Comparison of ENCODE assay signal across 17 mouse cellular contexts in the genomic region with DNA sequence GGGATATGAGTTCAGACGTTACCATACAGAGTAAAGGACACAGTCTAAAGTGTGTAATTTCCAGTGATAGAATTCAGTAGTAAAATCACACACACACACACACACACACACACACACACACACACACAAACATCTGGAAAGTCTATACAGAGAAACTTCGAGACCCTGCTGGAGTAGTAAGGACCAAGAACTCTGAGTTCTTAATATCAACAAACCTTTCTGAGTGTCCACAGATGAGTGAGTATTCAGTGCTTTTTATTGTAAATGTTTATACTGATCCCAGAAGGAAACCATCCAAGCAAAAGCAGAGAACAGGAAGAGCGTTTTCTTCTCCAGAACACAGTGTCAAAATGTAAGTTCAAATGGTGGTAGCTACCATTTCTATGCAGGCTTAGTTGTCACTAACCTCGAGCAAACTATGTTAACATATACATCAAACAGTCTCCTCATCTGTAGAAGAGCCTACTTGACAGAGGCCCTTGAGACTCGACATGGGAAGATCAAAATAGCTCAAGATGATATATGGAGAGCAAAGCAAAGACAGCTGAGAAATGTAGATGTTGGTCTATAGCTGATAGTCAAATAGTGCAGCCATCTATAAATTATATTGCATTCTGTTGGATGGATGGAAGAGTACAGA.
"Had no signal": no experiment of that assay in that cellular context is flagged by ENCODE, and none has a peak within 500 bp of the region (broad histone marks: within the 10 kb centered on the region; RNA-seq: fewer than 3 reads in every experiment).

No protein-coding gene starts in this region.

- H3K4me3 ChIP-seq: hindbrain, embryonic 15.5 days; kidney, embryonic 15.5 days; limb, embryonic 12.5 days; limb, embryonic 15.5 days; midbrain, embryonic 13.5 days had no signal

- H3K9ac ChIP-seq: hindbrain, embryonic 15.5 days; kidney, embryonic 15.5 days; limb, embryonic 12.5 days; limb, embryonic 15.5 days; liver, embryonic 14.5 days; liver, postnatal 0 days; midbrain, embryonic 13.5 days had no signal

- H3K4me2 ChIP-seq: hindbrain, embryonic 15.5 days; kidney, embryonic 15.5 days; limb, embryonic 12.5 days; limb, embryonic 15.5 days; liver, embryonic 11.5 days; midbrain, embryonic 13.5 days had no signal

- ATAC-seq: liver, postnatal 0 days; midbrain, embryonic 13.5 days; midbrain, embryonic 16.5 days had no signal

- H3K9me3 ChIP-seq: hindbrain, embryonic 15.5 days; kidney, embryonic 15.5 days; limb, embryonic 12.5 days; limb, embryonic 15.5 days; midbrain, embryonic 13.5 days had no signal

- H3K4me1 ChIP-seq: kidney, embryonic 15.5 days; limb, embryonic 12.5 days had no signal

- H3K36me3 ChIP-seq: hindbrain, embryonic 15.5 days; kidney, embryonic 15.5 days; limb, embryonic 12.5 days; limb, embryonic 15.5 days; midbrain, embryonic 13.5 days had no signal

- H3K27ac ChIP-seq: hindbrain, embryonic 15.5 days; kidney, embryonic 15.5 days; limb, embryonic 12.5 days; limb, embryonic 15.5 days; liver, embryonic 14.5 days; macrophage; midbrain, embryonic 13.5 days had no signal

- H3K27me3 ChIP-seq: hindbrain, embryonic 15.5 days; kidney, embryonic 15.5 days; limb, embryonic 12.5 days; limb, embryonic 15.5 days; midbrain, embryonic 13.5 days had no signal

- DNase-seq: kidney, adult 11 months; kidney, adult 8-10 months; kidney, postnatal 14 days; kidney, postnatal 4 days; left cerebral cortex, postnatal 4 days; liver, postnatal 0 days; thymus, adult 18-20 months; thymus, postnatal 4 days had no signal
